Mouse (Mus musculus): ENCODE measurements around the gene Tekt3.

Gene Tekt3

GRCm38 (mm10) chr11:63061446-63061845, at the start of gene Tekt3:
Gene Tekt3, plus strand, starts transcription at chr11:63061654.
- DNase-seq: peak; percentile 21 to 35

GRCm38 (mm10) chr11:63017327-63018082, 43.9 kb upstream of the Tekt3 start:
- peak; percentile 87 to 88 for DNase-seq

GRCm38 (mm10) chr11:63018083-63018622, 43.3 kb upstream of the Tekt3 start:
- peak; percentile 79 to 91 for DNase-seq

- peak in 1 of 2 experiments; percentile 24 for DNase-seq
Measured at GRCm38 (mm10) chr11:63020633-63021032, 40.8 kb upstream of the Tekt3 start.

GRCm38 (mm10) chr11:63021141-63021806, 40.2 kb upstream of the Tekt3 start:
- no peak for DNase-seq

- no peak for DNase-seq
Measured at GRCm38 (mm10) chr11:63023461-63023860, 38.0 kb upstream of the Tekt3 start.

- no peak for DNase-seq
Measured at GRCm38 (mm10) chr11:63024136-63024535, 37.3 kb upstream of the Tekt3 start.

GRCm38 (mm10) chr11:63025476-63025875, 36.0 kb upstream of the Tekt3 start:
- no peak for DNase-seq

GRCm38 (mm10) chr11:63026651-63027141, 34.8 kb upstream of the Tekt3 start:
- peak; percentile 58 to 69 for DNase-seq

GRCm38 (mm10) chr11:63028131-63028530, 33.3 kb upstream of the Tekt3 start:
- no peak for DNase-seq

- DNase-seq: no peak
Measured at GRCm38 (mm10) chr11:63029148-63029714, 32.2 kb upstream of the Tekt3 start.

GRCm38 (mm10) chr11:63029721-63030120, 31.7 kb upstream of the Tekt3 start:
- DNase-seq: no peak

- no peak for DNase-seq
Measured at GRCm38 (mm10) chr11:63035420-63036211, 25.8 kb upstream of the Tekt3 start.

- DNase-seq: no peak
Measured at GRCm38 (mm10) chr11:63040002-63040661, 21.3 kb upstream of the Tekt3 start.

- DNase-seq: no peak
Measured at GRCm38 (mm10) chr11:63045771-63046170, 15.7 kb upstream of the Tekt3 start.

GRCm38 (mm10) chr11:63046380-63046779, 15.1 kb upstream of the Tekt3 start:
- DNase-seq: no peak

GRCm38 (mm10) chr11:63050362-63050932, 11.0 kb upstream of the Tekt3 start:
- no peak for DNase-seq

GRCm38 (mm10) chr11:63051041-63051440, 10.4 kb upstream of the Tekt3 start:
- DNase-seq: no peak

GRCm38 (mm10) chr11:63051996-63052395, 9.5 kb upstream of the Tekt3 start:
- DNase-seq: no peak

GRCm38 (mm10) chr11:63055596-63055995, 5.9 kb upstream of the Tekt3 start:
- no peak for DNase-seq

GRCm38 (mm10) chr11:63058375-63058952, 3.0 kb upstream of the Tekt3 start:
- no peak for DNase-seq
